Mouse (Mus musculus): ENCODE measurements around the gene Amd1. TPM values are rescaled to one million over a fixed set of nuclear protein-coding genes. Genes with fewer than 3 reads are reported as not detected.

Gene Amd1
- total and polyA plus RNA-seq, 3 experiments = 81.2 to 102 TPM; not detected in 1

GRCm38 (mm10) chr10:40262200-40262599 is 39.8 kb downstream of the Amd1 start:
- H3K36me3 ChIP-seq (ENCODE audit: control insufficient read depth in 1 of 2, insufficient read depth in 2 of 2, low read length in 2 of 2) = peaks cover 0 to 12% of the 10 kb centered on the region in 2 experiments; a peak in 2 of 4 replicates

GRCm38 (mm10) chr10:40260305-40260704 is 41.7 kb downstream of the Amd1 start:
- no peak overlapping the region for H3K9ac ChIP-seq (ENCODE audit: control insufficient read depth, low read depth, low read length, poor library complexity, severe bottlenecking)
- no peak overlapping the region for H3K4me3 ChIP-seq (ENCODE audit: control insufficient read depth in 1 of 2, insufficient read depth in 1 of 2, low read depth in 2 of 2, low read length in 2 of 2)
- no peak overlapping the region for H3K27ac ChIP-seq (ENCODE audit: control insufficient read depth, low read depth, low read length)

More at GRCm38 (mm10) chr10:40262200-40262599, 39.8 kb downstream of the Amd1 start:
- H3K9ac ChIP-seq (ENCODE audit: control insufficient read depth, low read depth, low read length, poor library complexity, severe bottlenecking) = no peak overlapping the region
- no peak overlapping the region for H3K4me3 ChIP-seq (ENCODE audit: control insufficient read depth in 1 of 2, insufficient read depth in 1 of 2, low read depth in 2 of 2, low read length in 2 of 2)
- TF ChIP-seq EP300 (IDR thresholded peaks at IDR 0.05; ENCODE audit: low read depth in 1 of 2, low read length in 2 of 2) (no peak), UBTF (IDR thresholded peaks at IDR 0.05; ENCODE audit: borderline replicate concordance, insufficient read depth, low read depth, low read length) (no peak), TBP (IDR thresholded peaks at IDR 0.05; ENCODE audit: low read depth, low read length) (no peak), TAL1 (IDR thresholded peaks at IDR 0.05; ENCODE audit: low read length) (no peak), ZMIZ1 (IDR thresholded peaks at IDR 0.05; ENCODE audit: low read depth, low read length) (no peak)
- no peaks in the 10 kb centered on the region for H3K27me3 ChIP-seq (ENCODE audit: control insufficient read depth in 1 of 2, insufficient read depth in 2 of 2, low read length in 2 of 2)
- H3K9me3 ChIP-seq (replicated peaks; ENCODE audit: insufficient read depth, low read length) = no peaks in the 10 kb centered on the region
- no peak overlapping the region for H3K27ac ChIP-seq (ENCODE audit: control insufficient read depth, low read depth, low read length)
- H3K4me1 ChIP-seq (ENCODE audit: control insufficient read depth in 1 of 2, insufficient read depth in 2 of 2, low read length in 2 of 2) = peaks cover 0 to 13% of the 10 kb centered on the region in 2 experiments; a peak in 2 of 4 replicates
- peaks cover 2% of the 10 kb centered on the region; the same call in 1 of the 2 replicates for H3K79me2 ChIP-seq (ENCODE audit: control insufficient read depth, insufficient read depth, low read length, poor library complexity)
- DNase-seq (ENCODE audit: low read depth, low spot score) = no peak

GRCm38 (mm10) chr10:40259542-40259941 is 42.4 kb downstream of the Amd1 start:
- Histone ChIP-seq H3K27me3 (ENCODE audit: control insufficient read depth in 1 of 2, insufficient read depth in 2 of 2, low read length in 2 of 2) (no peaks in the 10 kb centered on the region), H3K79me2 (ENCODE audit: control insufficient read depth, insufficient read depth, low read length, poor library complexity) (peaks cover 2% of the 10 kb centered on the region; the same call in 1 of the 2 replicates), H3K27ac (ENCODE audit: control insufficient read depth, low read depth, low read length) (peak overlapping the region; percentile 79), H3K4me3 (ENCODE audit: control insufficient read depth in 1 of 2, insufficient read depth in 1 of 2, low read depth in 2 of 2, low read length in 2 of 2) (no peak overlapping the region), H3K9me3 (replicated peaks; ENCODE audit: insufficient read depth, low read length) (no peaks in the 10 kb centered on the region), H3K4me1 (ENCODE audit: control insufficient read depth in 1 of 2, insufficient read depth in 2 of 2, low read length in 2 of 2) (peaks cover 0 to 18% of the 10 kb centered on the region in 2 experiments; a peak in 2 of 4 replicates), H3K9ac (ENCODE audit: control insufficient read depth, low read depth, low read length, poor library complexity, severe bottlenecking) (no peak overlapping the region; the same call in 1 of the 2 replicates), H3K36me3 (ENCODE audit: control insufficient read depth in 1 of 2, insufficient read depth in 2 of 2, low read length in 2 of 2) (peaks cover 0 to 12% of the 10 kb centered on the region in 2 experiments; a peak in 2 of 4 replicates)
- peak; percentile 62 for DNase-seq (ENCODE audit: low read depth, low spot score)
- no peak for TF ChIP-seq MEF2A (IDR thresholded peaks at IDR 0.05; ENCODE audit: extremely low read depth, insufficient replicate concordance, low read depth, low read length, poor library complexity, severe bottlenecking)
- no peak for TF ChIP-seq HCFC1 (IDR thresholded peaks at IDR 0.05; ENCODE audit: low read depth, low read length)
- no peak for TF ChIP-seq JUND (IDR thresholded peaks at IDR 0.05; ENCODE audit: low read depth, low read length)
- TF ChIP-seq BHLHE40 (IDR thresholded peaks at IDR 0.05; ENCODE audit: borderline replicate concordance, low read depth, low read length) = no peak
- TF ChIP-seq USF2 (IDR thresholded peaks at IDR 0.05; ENCODE audit: borderline replicate concordance in 1 of 2, insufficient read depth in 1 of 2, low read depth in 1 of 2, low read length in 2 of 2) = no peak
- TF ChIP-seq EP300 (IDR thresholded peaks at IDR 0.05; ENCODE audit: low read depth in 1 of 2, low read length in 2 of 2) = no peak
- TF ChIP-seq NRF1 (IDR thresholded peaks at IDR 0.05; ENCODE audit: insufficient read depth, low read depth, low read length, poor library complexity, severe bottlenecking) = no peak
- TF ChIP-seq ZC3H11A (IDR thresholded peaks at IDR 0.05; ENCODE audit: low read depth, low read length) = no peak
- no peak for TF ChIP-seq E2F4 (IDR thresholded peaks at IDR 0.05; ENCODE audit: borderline replicate concordance, low read depth, low read length)
- TF ChIP-seq MXI1 (IDR thresholded peaks at IDR 0.05; ENCODE audit: low read depth, low read length) = no peak
- TF ChIP-seq SMC3 (IDR thresholded peaks at IDR 0.05; ENCODE audit: low read depth, low read length) = no peak
- no peak for TF ChIP-seq RCOR1 (IDR thresholded peaks at IDR 0.05; ENCODE audit: low read depth, low read length)
- TF ChIP-seq MAX (IDR thresholded peaks at IDR 0.05; ENCODE audit: low read length) = no peak
- TF ChIP-seq USF1 (IDR thresholded peaks at IDR 0.05; ENCODE audit: low read depth, low read length) = no peak
- no peak for TF ChIP-seq ZMIZ1 (IDR thresholded peaks at IDR 0.05; ENCODE audit: low read depth, low read length)

More at GRCm38 (mm10) chr10:40260305-40260704, 41.7 kb downstream of the Amd1 start:
- DNase-seq (ENCODE audit: low read depth, low spot score) = no peak
- Histone ChIP-seq H3K9me3 (replicated peaks; ENCODE audit: insufficient read depth, low read length) (no peaks in the 10 kb centered on the region), H3K36me3 (ENCODE audit: control insufficient read depth in 1 of 2, insufficient read depth in 2 of 2, low read length in 2 of 2) (peaks cover 0 to 12% of the 10 kb centered on the region in 2 experiments; a peak in 2 of 4 replicates), H3K79me2 (ENCODE audit: control insufficient read depth, insufficient read depth, low read length, poor library complexity) (peaks cover 2% of the 10 kb centered on the region; the same call in 1 of the 2 replicates), H3K4me1 (ENCODE audit: control insufficient read depth in 1 of 2, insufficient read depth in 2 of 2, low read length in 2 of 2) (peaks cover 0 to 18% of the 10 kb centered on the region in 2 experiments; a peak in 2 of 4 replicates), H3K27me3 (ENCODE audit: control insufficient read depth in 1 of 2, insufficient read depth in 2 of 2, low read length in 2 of 2) (no peaks in the 10 kb centered on the region)
- no peak for TF ChIP-seq MAFK (IDR thresholded peaks at IDR 0.05; ENCODE audit: borderline replicate concordance, low read depth, low read length)
- TF ChIP-seq USF1 (IDR thresholded peaks at IDR 0.05; ENCODE audit: low read depth, low read length) = no peak
- TF ChIP-seq UBTF (IDR thresholded peaks at IDR 0.05; ENCODE audit: borderline replicate concordance, insufficient read depth, low read depth, low read length) = no peak
- no peak for TF ChIP-seq CTCF (IDR thresholded peaks at IDR 0.05 in 2 of 3, conservative IDR thresholded peaks at IDR 0.05 in 1 of 3; ENCODE audit: control insufficient read depth in 1 of 3, insufficient read depth in 1 of 3, low read depth in 2 of 3, low read length in 3 of 3, poor library complexity in 1 of 3, severe bottlenecking in 1 of 3)
- no peak for TF ChIP-seq JUND (IDR thresholded peaks at IDR 0.05; ENCODE audit: low read depth, low read length)
- TF ChIP-seq MEF2A (IDR thresholded peaks at IDR 0.05; ENCODE audit: extremely low read depth, insufficient replicate concordance, low read depth, low read length, poor library complexity, severe bottlenecking) = no peak
- TF ChIP-seq NELFE (IDR thresholded peaks at IDR 0.05; ENCODE audit: low read depth, low read length) = no peak
- TF ChIP-seq ELF1 (IDR thresholded peaks at IDR 0.05; ENCODE audit: low read depth, low read length) = no peak
- TF ChIP-seq GABPA (IDR thresholded peaks at IDR 0.05; ENCODE audit: low read depth, low read length) = no peak
- no peak for TF ChIP-seq HCFC1 (IDR thresholded peaks at IDR 0.05; ENCODE audit: low read depth, low read length)
- no peak for TF ChIP-seq TCF12 (IDR thresholded peaks at IDR 0.05; ENCODE audit: low read depth, low read length)
- no peak for TF ChIP-seq KAT2A (conservative IDR thresholded peaks at IDR 0.05; ENCODE audit: low read depth, low read length)
- TF ChIP-seq RAD21 (IDR thresholded peaks at IDR 0.05; ENCODE audit: low read depth, low read length) = no peak
- no peak for TF ChIP-seq ZC3H11A (IDR thresholded peaks at IDR 0.05; ENCODE audit: low read depth, low read length)
- TF ChIP-seq ZNF384 (IDR thresholded peaks at IDR 0.05; ENCODE audit: low read depth, low read length) = no peak

Measured in MEL (cell line).